Mouse (Mus musculus) right cerebral cortex, postnatal 36 days (tissue): ENCODE data around the gene Nop56.

Source experiments
- DNase-seq, 2 experiments: peaks; one replicate each; pipeline ENCODE4 v3.0.0; 2022; ENCODE audit warnings: low spot score in 2 of 2, mixed read lengths in 1 of 2

The Nop56 gene

DNA sequence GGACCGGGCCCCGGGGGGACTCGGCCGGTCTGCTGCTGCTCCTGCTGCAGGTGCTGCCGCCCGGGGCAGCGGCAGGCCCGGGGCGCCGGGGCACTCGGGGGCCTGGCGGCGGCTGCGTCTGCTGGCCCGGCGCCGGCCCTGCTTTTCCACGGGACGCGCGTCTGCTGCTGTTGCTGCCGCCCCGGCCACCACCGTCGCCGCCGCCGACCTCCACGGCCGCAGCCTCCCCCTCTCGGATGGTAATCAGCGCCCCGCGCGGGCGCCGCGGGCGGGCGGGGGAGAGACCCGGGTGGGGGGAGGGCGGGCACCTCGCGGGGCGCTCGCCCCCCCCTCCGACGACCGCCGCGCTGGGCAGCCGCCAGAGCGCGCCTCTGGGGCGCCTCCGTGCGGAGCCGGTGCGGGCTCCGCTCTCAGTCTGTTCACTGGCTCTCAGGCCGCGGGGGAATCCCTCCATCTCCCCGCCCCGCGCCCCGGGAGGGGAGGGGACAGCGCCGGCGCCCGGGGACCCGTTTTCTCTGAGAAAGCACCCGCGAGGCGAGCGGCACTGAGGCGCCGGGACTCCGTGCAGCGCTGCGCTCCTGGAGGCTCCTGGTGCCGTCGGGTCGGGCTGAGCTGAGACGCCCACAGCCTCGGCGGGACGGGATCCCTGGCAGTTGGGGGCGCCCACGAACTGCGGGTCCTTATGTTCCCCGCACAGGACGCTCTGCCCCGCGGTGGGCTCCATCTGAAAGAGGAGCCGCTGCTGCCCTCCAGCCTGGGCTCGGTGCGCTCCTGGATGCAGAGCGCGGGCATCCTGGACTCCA is 21.3 kb downstream of the Nop56 start:
- DNase-seq: peak in 1 of 2 experiments; percentile 37

DNA sequence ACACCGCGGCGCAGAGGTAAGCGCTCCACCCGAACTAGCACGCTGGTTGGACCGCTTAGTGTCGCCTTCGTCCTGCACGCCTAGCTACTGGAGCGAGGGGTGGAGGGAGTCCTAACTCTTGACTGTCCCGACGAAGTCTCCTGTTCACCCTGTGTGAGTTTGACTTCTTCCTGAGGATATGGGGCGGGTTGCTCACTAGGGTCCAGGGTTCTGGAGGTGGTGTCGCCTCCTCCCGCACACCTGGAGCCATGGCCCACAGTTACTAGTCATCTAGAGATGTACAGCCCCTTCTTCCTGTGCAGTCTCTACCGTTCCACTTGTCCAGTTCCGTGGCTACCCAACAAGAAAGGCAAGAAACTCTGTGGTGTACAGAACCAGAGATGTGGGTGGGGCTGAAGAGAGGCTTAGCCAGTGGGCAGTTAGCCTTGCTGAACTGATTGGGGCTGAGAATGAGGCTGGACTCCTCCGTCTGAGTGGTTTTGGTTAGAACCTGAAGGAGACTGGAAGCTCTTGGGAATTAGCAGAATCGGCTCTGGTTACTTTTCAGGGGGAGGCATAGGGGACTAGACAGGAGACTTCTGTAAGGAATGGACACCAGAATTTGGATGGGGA is 22.0 kb downstream of the Nop56 start:
- DNase-seq: no peak

DNA sequence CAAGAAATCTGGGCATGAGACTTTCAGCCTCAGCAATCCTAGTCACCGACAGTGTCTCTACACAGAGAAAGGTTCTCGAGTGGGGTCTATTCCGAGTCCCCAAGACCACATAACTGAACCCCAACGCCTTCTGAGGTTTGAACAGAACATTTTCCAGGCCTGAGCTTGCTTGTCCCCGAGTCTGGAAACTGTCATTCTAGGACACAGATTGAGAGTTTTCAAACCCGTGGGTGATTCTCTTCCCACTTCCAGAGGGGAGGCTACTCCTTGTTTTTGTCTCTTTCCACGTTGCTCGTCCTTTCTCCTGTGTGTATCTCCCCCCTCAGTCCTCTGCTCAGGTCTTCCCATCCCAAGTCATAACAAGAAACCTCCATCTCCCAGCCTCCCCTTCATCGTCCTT is 23.4 kb downstream of the Nop56 start:
- DNase-seq: no peak

DNA sequence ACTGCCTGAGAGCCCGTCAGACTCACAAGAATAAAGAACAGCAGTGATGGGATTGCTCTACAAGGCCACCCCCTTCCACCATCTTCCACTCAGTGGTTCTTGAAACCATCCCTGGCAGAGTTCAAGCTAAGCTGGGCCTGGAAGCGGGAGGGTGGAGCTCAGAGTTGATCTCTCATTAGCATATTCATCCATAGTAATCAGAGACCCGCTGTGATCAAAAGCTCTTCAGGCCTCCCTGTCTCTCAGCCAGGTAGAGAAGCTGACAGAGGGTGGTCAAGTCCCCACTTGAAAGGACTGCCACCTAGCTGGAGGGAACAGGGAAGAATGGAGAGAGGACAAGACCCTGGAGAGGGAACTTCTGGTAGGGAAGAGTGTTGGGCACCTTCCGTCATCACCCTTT is 28.8 kb downstream of the Nop56 start:
- no peak for DNase-seq

DNA sequence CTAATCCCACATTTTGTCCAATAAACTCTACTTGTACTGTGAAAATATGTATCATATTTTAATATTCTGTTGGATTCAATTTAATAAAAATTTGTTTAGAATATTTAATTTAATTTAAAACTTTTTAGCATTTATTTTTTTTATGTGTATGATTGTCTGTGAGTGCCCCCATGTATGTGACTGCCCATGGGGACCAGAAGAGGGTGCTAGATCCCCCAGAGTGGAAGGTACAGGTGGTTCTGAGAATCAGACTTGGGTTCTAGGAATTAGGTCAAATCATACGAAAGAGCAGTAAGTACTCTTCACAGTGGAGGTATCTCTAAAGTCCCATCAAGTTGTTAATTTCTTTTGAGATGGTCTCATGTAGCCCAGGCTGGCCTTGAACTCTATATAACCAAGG is 52.8 kb downstream of the Nop56 start:
- no peak for DNase-seq
